Mouse (Mus musculus) midbrain, embryonic 16.5 days (tissue): ENCODE measurements around the gene Gcgr. TPM values are rescaled to one million over a fixed set of nuclear protein-coding genes. Genes with fewer than 3 reads are reported as not detected.
A peak's percentile ranks its signal among the peaks of the same experiment; 100 is the strongest.

ENCODE experiments used
- ATAC-seq: fragments of 200-750 bp; cut with Nextera tagmentation; 2 replicates; pipeline ENCODE4 v1.8.0; 2017; ENCODE audit warnings: moderate TSS enrichment
- H3K27ac ChIP-seq: fragments of 300-500 bp; sonication (generic); 2 replicates; pipeline ENCODE4 v1.5.1; 2014; ENCODE audit warnings: mild to moderate bottlenecking, low read length, mixed read lengths
- H3K27me3 ChIP-seq: fragments of 300-500 bp; sonication (generic); 2 replicates; pipeline ENCODE4 v1.6.1; 2014; ENCODE audit warnings: low read depth, low read length, mixed read lengths; ENCODE audit not compliant: control insufficient read depth, insufficient read depth
- H3K36me3 ChIP-seq: fragments of 300-500 bp; sonication (generic); 2 replicates; pipeline ENCODE4 v1.6.1; 2014; ENCODE audit warnings: mild to moderate bottlenecking, low read length, moderate library complexity, mixed read lengths; ENCODE audit not compliant: control insufficient read depth, insufficient read depth
- H3K4me1 ChIP-seq: fragments of 300-500 bp; sonication (generic); 2 replicates; pipeline ENCODE4 v1.6.1; 2014; ENCODE audit warnings: mild to moderate bottlenecking, low read length, mixed read lengths; ENCODE audit not compliant: control insufficient read depth, insufficient read depth
- H3K4me2 ChIP-seq: fragments of 300-500 bp; sonication (generic); 2 replicates; pipeline ENCODE4 v1.6.1; 2014; ENCODE audit warnings: mild to moderate bottlenecking, low read length, mixed read lengths
- H3K4me3 ChIP-seq: fragments of 300-500 bp; sonication (generic); 2 replicates; pipeline ENCODE4 v1.5.1; 2014; ENCODE audit warnings: low read depth, mild to moderate bottlenecking, low read length, moderate library complexity, mixed read lengths
- H3K9ac ChIP-seq: fragments of 300-500 bp; sonication (generic); 2 replicates; pipeline ENCODE4 v1.6.1; 2014; ENCODE audit warnings: low read depth, low read length, mixed read lengths
- H3K9me3 ChIP-seq: fragments of 300-500 bp; sonication (generic); replicated peaks from 2 replicates; pipeline ENCODE4 v1.6.1; 2014; ENCODE audit warnings: mild to moderate bottlenecking, low read length, mixed read lengths; ENCODE audit not compliant: control insufficient read depth, poor library complexity, severe bottlenecking
- WGBS: fragments of 180-500 bp; shearing (Covaris S2); extraction: QIAGEN DNeasy Blood & Tissue Kit; methylation state at CpG from one replicate; pipeline ENCODE4 v1.1.7; 2014; 5-methylcytosine and 5-hydroxymethylcytosine counted together
- polyA plus RNA-seq: library from polyadenylated mRNA; unstranded; fragments of >200 nt; fragmentation: Nextera tagmentation; extraction: Ambion mirVana; gene quantifications from 2 replicates; pipeline ENCODE4 v1.2.1, GENCODE M21; 2015

Gene Gcgr
- polyA plus RNA-seq, 1 experiment from 2014 or later: 0.13 TPM

DNA sequence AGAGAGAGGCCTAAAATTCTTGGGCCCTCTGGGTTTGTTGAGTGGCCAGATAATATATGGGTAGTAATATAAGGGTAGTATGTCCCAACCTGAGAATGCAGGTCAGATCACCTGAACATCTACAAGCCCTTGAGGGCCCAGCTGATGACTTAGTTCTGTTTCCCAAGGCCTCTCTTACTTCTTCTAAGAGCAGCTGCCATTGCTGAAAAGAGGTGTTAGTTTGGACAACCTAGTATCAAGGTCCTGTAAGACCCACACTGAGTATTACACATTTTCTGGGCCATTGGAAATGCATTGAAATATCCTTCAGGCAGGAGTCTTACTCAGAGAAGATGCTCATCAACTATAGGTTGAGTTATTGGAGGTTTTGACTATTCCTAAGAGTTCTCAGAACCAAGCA, 45.4 kb downstream of the Gcgr start:
- H3K36me3 ChIP-seq: peaks cover 19% of the 10 kb centered on the region
- H3K9me3 ChIP-seq: no peaks in the 10 kb centered on the region

DNA sequence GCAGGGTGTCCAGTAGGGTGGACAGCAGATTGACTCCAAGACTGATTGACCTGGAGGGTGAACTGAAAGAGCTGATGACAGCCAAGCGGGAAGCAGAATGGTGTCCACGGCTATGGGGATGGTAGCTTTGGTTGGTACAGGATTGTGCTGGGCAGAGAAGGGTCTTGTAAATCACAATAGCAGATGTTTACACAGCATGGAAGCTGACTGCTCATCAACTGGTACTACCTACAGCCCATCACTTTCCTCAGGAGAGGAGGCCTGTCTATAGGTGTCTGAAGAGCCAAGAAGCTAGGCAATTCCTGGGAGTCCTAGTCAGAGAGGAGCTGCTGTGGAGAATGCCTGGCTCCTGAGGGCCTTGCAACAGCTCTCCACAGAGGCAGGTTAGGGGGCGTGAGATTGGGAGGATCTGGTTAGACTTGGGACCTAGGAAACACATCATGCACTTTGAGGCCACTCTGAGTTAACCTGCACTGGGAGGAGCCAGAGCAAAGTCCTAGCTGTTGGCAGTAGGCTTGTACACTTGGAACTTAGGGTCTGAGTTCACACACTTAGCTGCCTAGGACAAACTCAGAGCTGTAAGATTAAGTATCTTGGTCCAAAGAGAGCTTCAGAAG, 46.0 kb downstream of the Gcgr start:
- no peak for ATAC-seq
- Histone ChIP-seq H3K4me1 (peaks cover 31% of the 10 kb centered on the region), H3K4me3 (no peak overlapping the region), H3K27ac (no peak overlapping the region), H3K9ac (no peak overlapping the region), H3K27me3 (no peaks in the 10 kb centered on the region), H3K4me2 (no peak overlapping the region), H3K36me3 (peaks cover 19% of the 10 kb centered on the region), H3K9me3 (no peaks in the 10 kb centered on the region)
- WGBS: 90% methylated on average over 3 of the region's 3 CpGs

More for the DNA sequence above, 45.4 kb downstream of the Gcgr start:
- Histone ChIP-seq H3K4me2 (no peak overlapping the region), H3K27ac (no peak overlapping the region), H3K27me3 (no peaks in the 10 kb centered on the region), H3K4me3 (no peak overlapping the region), H3K9ac (no peak overlapping the region), H3K4me1 (peaks cover 34% of the 10 kb centered on the region)
- no peak for ATAC-seq

DNA sequence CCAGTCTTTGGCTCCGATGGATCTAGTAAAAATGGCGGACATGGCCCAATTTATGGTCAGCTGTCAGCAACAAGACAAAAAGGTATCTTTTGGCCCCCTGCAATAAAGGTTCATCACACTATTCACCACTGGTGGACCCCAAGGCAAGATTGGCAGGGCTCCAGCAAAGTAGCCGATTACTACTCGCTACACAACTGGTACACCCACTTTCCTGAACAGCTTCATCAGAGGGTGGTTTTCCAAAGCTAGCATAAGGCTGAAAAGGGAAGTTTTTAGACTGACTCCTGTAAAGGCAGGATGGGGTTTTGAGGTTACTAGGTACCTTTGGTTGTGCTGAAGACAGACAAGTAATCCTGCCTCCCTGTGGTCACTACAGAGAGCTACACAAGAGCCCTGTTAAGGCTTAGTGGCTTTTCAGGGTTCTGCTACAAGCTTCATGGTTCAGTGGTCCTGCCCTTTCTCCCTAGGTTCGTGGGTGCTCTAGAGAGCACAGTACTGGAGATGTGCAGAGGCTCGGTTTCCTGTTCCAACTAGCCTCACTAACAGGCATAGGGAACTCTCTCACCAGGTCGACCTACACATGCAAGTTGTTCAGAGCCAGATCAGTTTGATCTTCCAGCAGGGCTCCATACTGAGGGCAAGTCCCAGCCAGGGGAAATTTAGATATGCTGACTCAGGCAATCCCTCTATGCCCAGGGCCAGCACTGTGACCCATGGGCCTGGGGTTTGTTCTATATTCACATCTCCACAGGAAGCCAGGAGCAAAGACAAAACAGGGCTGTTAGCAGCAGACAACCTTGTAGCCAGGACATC, 46.9 kb downstream of the Gcgr start:
- Histone ChIP-seq H3K27ac (no peak overlapping the region), H3K27me3 (no peaks in the 10 kb centered on the region), H3K4me3 (no peak overlapping the region), H3K4me2 (no peak overlapping the region), H3K36me3 (peaks cover 19% of the 10 kb centered on the region), H3K9ac (no peak overlapping the region), H3K9me3 (no peaks in the 10 kb centered on the region), H3K4me1 (peaks cover 31% of the 10 kb centered on the region)
- 78% methylated on average over 7 of the region's 7 CpGs for WGBS
- ATAC-seq: no peak

DNA sequence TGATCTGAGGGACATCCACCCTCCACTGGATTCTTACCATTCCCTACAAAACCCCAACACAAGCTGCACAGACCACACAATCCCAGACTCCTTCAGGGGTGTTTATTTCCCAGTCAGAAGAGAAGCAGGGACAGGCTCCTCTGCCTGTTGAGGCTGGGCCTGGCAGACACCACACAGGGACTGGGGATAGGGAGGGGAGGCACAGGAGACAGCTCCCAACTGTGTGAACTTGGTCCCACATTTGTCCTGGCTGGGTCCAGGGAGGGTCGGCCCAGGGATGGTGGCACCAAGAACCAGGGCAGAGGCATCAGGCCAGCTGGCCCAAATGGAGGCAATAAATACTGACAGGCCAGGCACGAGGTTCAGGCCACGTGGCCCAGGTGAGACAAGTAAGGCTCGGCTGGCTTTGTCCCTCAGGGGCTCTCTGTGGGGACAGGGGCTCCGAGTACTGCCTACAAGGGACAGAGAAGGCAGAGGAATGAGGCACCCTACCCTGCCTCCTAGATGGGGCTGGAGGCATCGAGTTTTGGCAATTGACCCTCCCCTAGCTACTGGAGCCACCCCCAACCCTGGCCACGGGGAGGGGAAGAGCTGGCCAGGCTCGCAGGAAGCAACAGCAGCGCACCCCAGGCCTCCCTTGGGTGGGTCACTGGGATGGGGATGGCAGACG, 47.7 kb downstream of the Gcgr start:
- no peak for ATAC-seq

DNA sequence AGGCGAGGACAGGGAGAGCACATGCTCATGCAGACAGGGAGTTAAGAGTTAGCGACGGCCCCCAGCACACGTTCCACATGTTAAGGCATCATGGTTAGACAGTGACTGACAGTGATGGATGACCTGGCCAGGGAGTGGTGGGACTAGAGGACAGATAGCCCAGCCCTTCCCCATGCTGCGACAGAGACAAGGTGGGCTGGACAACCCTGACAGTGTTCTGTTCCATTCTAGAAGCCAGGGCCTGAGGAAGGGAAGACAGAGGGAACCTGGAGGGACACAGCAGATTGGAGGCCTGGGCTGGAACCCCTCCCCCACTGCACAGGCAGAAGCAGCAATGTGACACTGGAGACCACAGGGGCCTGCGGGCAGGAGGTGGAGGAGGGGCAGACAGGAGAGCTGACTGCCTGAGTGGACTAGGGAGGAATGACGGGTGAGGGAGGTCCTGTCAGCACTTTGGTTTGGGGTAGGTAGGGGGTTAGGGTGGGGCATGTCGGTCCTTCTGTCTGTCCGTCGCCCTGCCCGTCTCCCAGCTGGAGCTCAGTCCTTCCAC, 48.3 kb downstream of the Gcgr start:
- Histone ChIP-seq H3K9me3 (no peaks in the 10 kb centered on the region), H3K27ac (no peak overlapping the region), H3K9ac (no peak overlapping the region), H3K4me3 (no peak overlapping the region), H3K27me3 (no peaks in the 10 kb centered on the region), H3K36me3 (peaks cover 19% of the 10 kb centered on the region), H3K4me1 (peaks cover 32% of the 10 kb centered on the region), H3K4me2 (no peak overlapping the region)
- 92% methylated on average over 11 of the region's 11 CpGs for WGBS
- no peak for ATAC-seq

More for the DNA sequence above, 47.7 kb downstream of the Gcgr start:
- Histone ChIP-seq H3K27me3 (no peaks in the 10 kb centered on the region), H3K9me3 (no peaks in the 10 kb centered on the region), H3K4me1 (peaks cover 32% of the 10 kb centered on the region), H3K27ac (no peak overlapping the region), H3K36me3 (peaks cover 19% of the 10 kb centered on the region), H3K9ac (no peak overlapping the region), H3K4me3 (no peak overlapping the region), H3K4me2 (no peak overlapping the region)
- WGBS: 88% methylated on average over 10 of the region's 10 CpGs

DNA sequence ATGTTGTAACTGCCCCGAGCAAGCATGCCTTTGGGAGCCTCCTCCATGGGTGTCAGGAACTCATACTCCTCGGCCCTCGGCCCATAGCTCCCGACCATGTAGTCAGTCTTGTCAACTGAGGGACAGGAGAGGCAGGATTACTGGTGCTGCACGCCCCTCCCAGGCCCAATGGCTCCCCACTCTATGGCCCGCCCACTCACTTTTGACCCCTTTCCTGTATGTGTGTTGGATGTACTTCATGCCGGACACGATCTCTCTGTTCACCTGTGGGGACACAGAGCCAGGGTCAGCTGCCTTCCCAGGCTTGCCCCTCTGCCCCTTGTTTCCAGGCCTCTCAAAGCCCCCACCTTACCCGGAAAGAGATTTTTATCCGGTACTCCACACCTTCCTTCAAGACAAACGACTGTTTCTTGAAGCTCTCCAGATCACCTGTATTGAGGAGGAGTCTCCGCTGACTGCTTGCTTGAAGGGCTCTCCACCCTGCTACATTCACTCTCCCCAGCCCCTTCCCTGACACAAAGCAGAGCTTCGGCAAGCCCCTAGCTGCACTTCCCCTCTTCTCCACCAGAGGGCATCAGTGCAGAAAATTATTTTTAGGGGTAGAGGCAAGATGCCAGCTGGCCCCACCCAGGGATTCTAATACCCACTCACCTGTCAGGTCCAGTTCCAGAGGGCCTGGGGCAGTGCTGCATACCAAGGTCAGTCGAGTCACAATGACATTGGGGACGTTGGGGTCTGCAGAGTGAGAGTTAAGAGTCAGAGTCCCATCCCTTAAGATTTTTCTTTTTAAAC, 49.0 kb downstream of the Gcgr start:
- H3K27ac ChIP-seq: peak overlapping the region; percentile 90
- ATAC-seq: no peak
- H3K36me3 ChIP-seq: peaks cover 19% of the 10 kb centered on the region
- peak overlapping the region; percentile 86 for H3K4me3 ChIP-seq
- no peaks in the 10 kb centered on the region for H3K9me3 ChIP-seq
- peak overlapping the region; percentile 99 for H3K4me2 ChIP-seq
- 62% methylated on average over 15 of the region's 15 CpGs for WGBS
- peaks cover 24% of the 10 kb centered on the region for H3K4me1 ChIP-seq
- peak overlapping the region; percentile 99 for H3K9ac ChIP-seq
- H3K27me3 ChIP-seq: no peaks in the 10 kb centered on the region

DNA sequence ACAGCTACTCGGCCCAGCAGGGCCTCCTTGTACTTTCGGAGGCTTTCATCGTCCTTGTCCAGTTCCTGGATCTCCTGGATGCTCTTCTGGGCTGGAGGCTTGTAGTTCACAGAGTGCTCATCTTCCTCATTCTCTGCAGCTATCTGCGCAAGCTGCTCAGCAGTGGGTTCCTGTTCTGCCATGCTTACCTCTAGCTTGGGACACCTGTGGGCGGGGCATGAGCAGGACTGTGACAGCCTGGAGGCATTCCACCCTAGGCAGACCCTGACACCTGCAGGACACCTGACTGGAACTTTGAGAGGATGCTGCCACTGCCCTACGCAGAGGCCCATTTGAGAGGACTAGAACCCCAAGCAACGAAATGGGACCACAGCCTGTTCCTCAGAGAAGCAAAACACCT, 49.7 kb downstream of the Gcgr start:
- Histone ChIP-seq H3K4me1 (peaks cover 23% of the 10 kb centered on the region), H3K9me3 (no peaks in the 10 kb centered on the region), H3K27ac (peak overlapping the region; percentile 90), H3K27me3 (no peaks in the 10 kb centered on the region), H3K4me3 (peak overlapping the region; percentile 86), H3K4me2 (peak overlapping the region; percentile 99), H3K9ac (peak overlapping the region; percentile 99), H3K36me3 (peaks cover 19% of the 10 kb centered on the region)
- WGBS: 61% methylated on average over 7 of the region's 7 CpGs
- ATAC-seq: no peak

DNA sequence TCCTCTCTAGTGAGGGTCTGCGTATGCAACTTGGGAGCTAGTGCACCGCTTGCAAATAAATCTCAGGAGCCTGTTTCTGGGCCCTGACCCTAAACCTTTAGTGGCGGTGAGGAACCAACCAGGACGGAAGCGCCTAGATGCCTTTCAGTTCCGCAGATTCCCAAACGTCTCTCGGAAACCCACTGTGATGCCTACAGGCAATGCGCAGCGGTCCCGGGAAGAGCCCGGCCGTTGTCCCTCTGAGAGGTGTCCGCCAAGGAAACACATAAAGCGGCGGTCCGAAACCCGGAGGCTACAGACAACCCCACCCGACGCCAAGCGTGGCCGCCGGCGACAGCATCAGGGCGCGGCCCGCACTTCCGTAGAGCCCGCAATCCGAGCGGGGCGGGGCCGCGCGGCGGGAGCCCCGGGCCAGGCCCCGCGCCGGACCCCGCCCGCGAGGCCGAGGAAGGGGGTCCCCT, 50.4 kb downstream of the Gcgr start:
- Histone ChIP-seq H3K4me3 (peak overlapping the region; percentile 86), H3K9me3 (no peaks in the 10 kb centered on the region), H3K4me1 (peaks cover 23% of the 10 kb centered on the region), H3K9ac (peak overlapping the region; percentile 99), H3K4me2 (peak overlapping the region; percentile 99), H3K27ac (peak overlapping the region; percentile 90), H3K36me3 (peaks cover 20% of the 10 kb centered on the region), H3K27me3 (no peaks in the 10 kb centered on the region)
- peak; percentile 40 for ATAC-seq
- under 1% methylated on average over 37 of the region's 44 CpGs for WGBS
